Mouse (Mus musculus) left cerebral cortex, postnatal 10 days (tissue): ENCODE measurements at regions not wholly inside any gene's neighbourhood (a gene's known extent, or its start where the extent isn't known, plus 50 kb on each side); places are given as distances from the start of the nearest gene placed in this dataset.

Source experiments
- DNase-seq, 2 experiments: peaks; one replicate each; pipeline ENCODE4 v3.0.0; 2021 to 2022; ENCODE audit warnings: low spot score in 2 of 2, mixed read lengths in 1 of 2; ENCODE audit errors: extremely low spot score in 1 of 2
- intact Hi-C: fragments of 180-260 bp; cut with DNase I; formaldehyde crosslinking; loops from one replicate; pipeline ENCODE4 v1.15.1; 2025

- DNase-seq, result no peak
- intact Hi-C loops, result no loop called here
These were observed 98.8 kb downstream of the Efnb2 start for GRCm38 (mm10) chr8:8562268-8562667.

- no peak for DNase-seq
- intact Hi-C loops, result no loop called here
These were observed 103.0 kb downstream of the Efnb2 start for GRCm38 (mm10) chr8:8558050-8558449.

- intact Hi-C loops, result no loop called here
- DNase-seq, result no peak
These were observed 104.9 kb downstream of the Efnb2 start for GRCm38 (mm10) chr8:8556152-8556551.

- intact Hi-C loops, result no loop called here
- no peak for DNase-seq
These were observed 106.4 kb downstream of the Efnb2 start for GRCm38 (mm10) chr8:8554691-8555090.

- intact Hi-C loops, result no loop called here
- no peak for DNase-seq
These were observed 108.3 kb downstream of the Efnb2 start for GRCm38 (mm10) chr8:8552779-8553178.

GRCm38 (mm10) chr8:8536626-8537025 is 124.4 kb downstream of the Efnb2 start:
- intact Hi-C loops, result no loop called here

GRCm38 (mm10) chr8:8534787-8535186 is 126.3 kb downstream of the Efnb2 start:
- intact Hi-C loops, result no loop called here
- DNase-seq, result no peak

More at GRCm38 (mm10) chr8:8536626-8537025, 124.4 kb downstream of the Efnb2 start:
- no peak for DNase-seq

- intact Hi-C loops, result no loop called here
- no peak for DNase-seq
These were observed 128.1 kb downstream of the Efnb2 start for GRCm38 (mm10) chr8:8532907-8533306.

GRCm38 (mm10) chr8:8530540-8530939 is 130.5 kb downstream of the Efnb2 start:
- DNase-seq, result no peak
- intact Hi-C loops, result no loop called here

- no peak for DNase-seq
- intact Hi-C loops, result no loop called here
These were observed 139.5 kb downstream of the Efnb2 start for GRCm38 (mm10) chr8:8521532-8521931.

- intact Hi-C loops, result no loop called here
- DNase-seq, result peak in 1 of 2 experiments; percentile 36
These were observed 141.3 kb downstream of the Efnb2 start for GRCm38 (mm10) chr8:8519772-8520191.

- no peak for DNase-seq
- intact Hi-C loops, result no loop called here
These were observed 143.4 kb downstream of the Efnb2 start for GRCm38 (mm10) chr8:8517599-8517998.

GRCm38 (mm10) chr8:8516272-8516671 is 144.8 kb downstream of the Efnb2 start:
- intact Hi-C loops, result no loop called here
- DNase-seq, result no peak

- intact Hi-C loops, result no loop called here
These were observed 161.1 kb downstream of the Efnb2 start for GRCm38 (mm10) chr8:8499921-8500320.

GRCm38 (mm10) chr8:8498753-8499152 is 162.3 kb downstream of the Efnb2 start:
- no peak for DNase-seq
- intact Hi-C loops, result no loop called here

More at GRCm38 (mm10) chr8:8499921-8500320, 161.1 kb downstream of the Efnb2 start:
- DNase-seq, result no peak

- intact Hi-C loops, result no loop called here
- no peak for DNase-seq
These were observed 165.6 kb downstream of the Efnb2 start for GRCm38 (mm10) chr8:8495472-8495871.

GRCm38 (mm10) chr8:8494281-8494680 is 166.8 kb downstream of the Efnb2 start:
- DNase-seq, result no peak
- intact Hi-C loops, result no loop called here

- DNase-seq, result no peak
- intact Hi-C loops, result no loop called here
These were observed 169.1 kb downstream of the Efnb2 start for GRCm38 (mm10) chr8:8491908-8492307.

- intact Hi-C loops, result no loop called here
- DNase-seq, result no peak
These were observed 171.3 kb downstream of the Efnb2 start for GRCm38 (mm10) chr8:8489784-8490183.

GRCm38 (mm10) chr8:8488695-8489571 is 172.1 kb downstream of the Efnb2 start:
- DNase-seq, result peak; percentile 30 to 78
- intact Hi-C loops, result no loop called here
